Mouse (Mus musculus) kidney, embryonic 16.5 days (tissue): ENCODE measurements at regions not wholly inside any gene's neighbourhood (a gene's known extent, or its start where the extent isn't known, plus 50 kb on each side); places are given as distances from the start of the nearest gene placed in this dataset.
A peak's percentile ranks its signal among the peaks of the same experiment; 100 is the strongest.

Experiments used
- ATAC-seq: fragments of 200-750 bp; cut with Nextera tagmentation; 2 replicates; pipeline ENCODE4 v1.8.0; 2017; ENCODE audit warnings: moderate TSS enrichment; ENCODE audit not compliant: low FRiP score, low TSS enrichment
- H3K27ac ChIP-seq: fragments of 300-500 bp; sonication (generic); 2 replicates; pipeline ENCODE4 v1.5.1; 2014; ENCODE audit warnings: low read length
- H3K27me3 ChIP-seq: fragments of 300-500 bp; sonication (generic); 2 replicates; pipeline ENCODE4 v1.6.1; 2014; ENCODE audit warnings: low read length, control low read depth, mixed read lengths; ENCODE audit not compliant: insufficient read depth
- H3K36me3 ChIP-seq: fragments of 300-500 bp; sonication (generic); 2 replicates; pipeline ENCODE4 v1.6.1; 2014; ENCODE audit warnings: low read length, control low read depth, mixed read lengths; ENCODE audit not compliant: insufficient read depth
- H3K4me1 ChIP-seq: fragments of 300-500 bp; sonication (generic); 2 replicates; pipeline ENCODE4 v1.6.1; 2014; ENCODE audit warnings: low read length, control low read depth, mixed read lengths; ENCODE audit not compliant: insufficient read depth
- H3K4me2 ChIP-seq: fragments of 300-500 bp; sonication (generic); replicated peaks from 2 replicates; pipeline ENCODE4 v1.6.1; 2014; ENCODE audit warnings: low read depth, low read length
- H3K4me3 ChIP-seq: fragments of 300-500 bp; sonication (generic); 2 replicates; pipeline ENCODE4 v1.5.1; 2014; ENCODE audit warnings: mild to moderate bottlenecking, low read length
- H3K9ac ChIP-seq: fragments of 300-500 bp; sonication (generic); replicated peaks from 2 replicates; pipeline ENCODE4 v1.6.1; 2014; ENCODE audit warnings: low read length
- H3K9me3 ChIP-seq: fragments of 300-500 bp; sonication (generic); 2 replicates; pipeline ENCODE4 v1.6.1; 2016; ENCODE audit warnings: low read length, control low read depth
- WGBS: fragments of 180-500 bp; shearing (Covaris S2); extraction: QIAGEN DNeasy Blood & Tissue Kit; methylation state at CpG from one replicate; pipeline ENCODE4 v1.1.7; 2014; 5-methylcytosine and 5-hydroxymethylcytosine counted together

DNA sequence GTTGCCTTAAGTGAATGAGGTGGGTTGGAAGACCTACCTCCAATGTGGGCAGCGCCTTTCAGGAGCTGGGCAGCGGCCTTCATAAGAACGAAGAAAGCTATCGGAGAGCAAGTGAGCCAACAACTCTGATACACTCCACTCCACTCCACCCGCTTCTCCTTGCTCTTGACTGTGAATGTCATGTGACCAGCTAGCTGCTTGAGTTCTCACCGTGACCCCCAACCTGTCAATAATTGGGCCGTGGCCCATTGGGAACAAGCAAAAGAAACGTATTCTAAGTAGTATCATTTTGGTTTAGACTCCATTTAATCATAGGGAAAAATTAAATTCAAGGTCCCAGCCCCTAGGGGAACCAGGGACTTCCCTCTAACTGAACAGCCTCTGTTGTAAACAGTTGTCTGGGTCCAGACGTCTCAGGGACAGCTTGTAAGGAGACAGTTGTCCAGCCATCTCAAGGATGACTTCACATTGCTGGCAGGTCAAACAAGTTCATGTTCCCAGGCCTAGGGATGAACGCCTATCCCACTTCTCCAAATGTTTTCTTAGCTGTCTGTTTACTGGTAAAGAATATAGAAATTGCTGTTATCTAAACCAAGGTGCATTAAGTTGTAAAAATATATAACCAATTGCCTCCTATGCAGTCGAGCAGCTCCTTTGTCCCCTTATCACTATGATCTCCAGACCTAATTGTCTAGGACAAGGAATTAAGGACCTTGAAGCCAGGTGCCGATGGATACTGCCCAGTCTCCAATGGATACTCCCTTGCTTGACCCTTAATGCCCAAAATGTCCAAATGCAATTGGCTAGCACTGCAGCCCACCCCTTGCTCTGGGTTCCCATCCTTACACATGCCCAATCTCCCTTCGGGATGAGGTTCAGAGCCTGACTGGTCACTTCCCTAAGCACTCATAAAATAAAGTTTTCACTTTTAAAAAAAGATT, 67.1 kb upstream of the Cpm start:
- no peak overlapping the region for H3K27ac ChIP-seq
- peaks cover 3% of the 10 kb centered on the region; the same call in 1 of the 2 replicates for H3K9me3 ChIP-seq
- no peak overlapping the region for H3K4me3 ChIP-seq
- WGBS, result 76% methylated on average over 13 of the region's 13 CpGs
- peaks cover 19% of the 10 kb centered on the region for H3K4me1 ChIP-seq
- H3K27me3 ChIP-seq, result no peaks in the 10 kb centered on the region
- no peak overlapping the region for H3K9ac ChIP-seq
- no peak overlapping the region for H3K4me2 ChIP-seq
- ATAC-seq, result no peak
- H3K36me3 ChIP-seq, result no peaks in the 10 kb centered on the region

DNA sequence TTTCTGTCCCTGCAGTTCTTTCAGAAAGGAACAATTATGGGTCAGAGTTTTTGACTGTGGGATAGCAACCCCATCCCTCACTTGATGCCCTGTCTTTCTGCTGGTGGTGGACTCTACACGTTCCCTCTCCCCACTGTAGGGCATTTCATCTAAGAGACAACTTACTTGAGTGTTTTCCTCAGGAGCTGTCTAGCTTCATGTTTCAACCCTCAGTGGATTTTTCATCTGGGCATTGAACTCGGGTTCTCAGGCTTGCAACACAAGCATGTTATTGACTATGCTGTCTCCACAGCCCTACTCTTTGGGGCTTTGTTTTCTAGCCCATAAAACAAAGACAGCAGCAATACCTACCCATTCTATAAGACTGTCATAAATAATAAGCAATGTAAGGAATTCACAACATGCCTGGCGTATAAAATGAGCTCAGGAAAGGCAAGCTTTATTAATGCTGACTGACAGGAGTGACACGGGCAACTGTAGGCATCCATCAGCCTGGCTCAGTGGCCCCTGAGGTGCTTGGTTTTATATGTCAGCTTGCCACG, 68.0 kb upstream of the Cpm start:
- WGBS, result 60% methylated on average over 5 of the region's 5 CpGs
- no peak overlapping the region for H3K27ac ChIP-seq
- peaks cover 21% of the 10 kb centered on the region for H3K4me1 ChIP-seq
- no peaks in the 10 kb centered on the region for H3K27me3 ChIP-seq
- H3K9ac ChIP-seq, result no peak overlapping the region
- ATAC-seq, result no peak
- H3K4me2 ChIP-seq, result no peak overlapping the region
- peaks cover 2% of the 10 kb centered on the region; the same call in 1 of the 2 replicates for H3K9me3 ChIP-seq
- H3K4me3 ChIP-seq, result no peak overlapping the region
- H3K36me3 ChIP-seq, result no peaks in the 10 kb centered on the region

DNA sequence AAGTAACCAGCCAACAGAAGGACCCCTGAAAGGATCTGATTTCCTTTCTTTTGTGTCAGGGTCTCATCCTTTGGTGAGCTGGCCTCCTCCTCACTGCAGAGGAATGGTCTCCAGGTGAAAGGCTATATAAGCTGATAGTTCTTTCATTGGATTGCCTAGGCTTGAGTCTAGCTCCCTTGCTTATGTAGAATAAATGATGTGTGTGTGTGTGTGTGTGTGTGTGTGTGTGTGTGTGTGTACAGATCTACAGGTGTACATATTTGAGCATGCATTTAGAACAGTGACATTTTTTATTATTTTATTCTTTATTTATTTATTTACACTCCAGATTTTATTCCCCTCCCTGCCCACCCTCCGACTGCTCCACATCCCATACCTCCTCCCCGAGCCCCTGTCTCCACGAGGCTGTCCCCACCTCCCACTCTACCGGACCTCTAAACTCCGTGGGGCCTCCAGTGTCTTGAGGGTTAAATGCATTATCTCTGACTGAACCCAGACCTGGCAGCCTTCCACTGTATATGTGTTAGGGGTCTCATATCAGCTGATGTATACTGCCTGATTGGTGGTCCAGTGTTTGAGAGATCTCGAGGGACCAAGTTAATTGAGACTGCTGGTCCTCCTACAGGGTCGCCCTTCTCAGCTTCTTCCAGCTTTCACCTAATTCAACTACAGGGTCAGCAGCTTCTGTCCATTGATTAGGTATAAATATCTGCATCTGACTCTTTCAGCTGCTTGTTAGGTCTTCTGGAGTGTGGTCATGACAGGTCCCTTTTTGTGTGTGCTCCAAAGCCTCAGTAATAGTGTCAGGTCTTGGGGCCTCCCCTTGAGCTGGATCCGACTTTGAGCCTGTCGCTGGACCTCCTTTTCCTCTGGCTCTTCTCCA, 68.7 kb upstream of the Cpm start:
- no peaks in the 10 kb centered on the region for H3K36me3 ChIP-seq
- H3K4me2 ChIP-seq, result no peak overlapping the region
- H3K9me3 ChIP-seq, result no peaks in the 10 kb centered on the region
- H3K4me1 ChIP-seq, result peaks cover 26% of the 10 kb centered on the region
- 48% methylated on average over 9 of the region's 9 CpGs for WGBS
- H3K27ac ChIP-seq, result no peak overlapping the region
- H3K4me3 ChIP-seq, result no peak overlapping the region
- H3K9ac ChIP-seq, result no peak overlapping the region
- no peaks in the 10 kb centered on the region for H3K27me3 ChIP-seq
- no peak for ATAC-seq

- WGBS, result 30% methylated on average over 17 of the region's 17 CpGs
- Histone ChIP-seq H3K36me3 (no peaks in the 10 kb centered on the region), H3K4me3 (no peak overlapping the region), H3K9ac (no peak overlapping the region), H3K4me2 (peak overlapping the region; percentile 14), H3K27me3 (no peaks in the 10 kb centered on the region), H3K9me3 (no peaks in the 10 kb centered on the region), H3K27ac (no peak overlapping the region), H3K4me1 (peaks cover 26% of the 10 kb centered on the region)
- peak; percentile 46; the same call in 1 of the 2 replicates for ATAC-seq
These were observed 69.5 kb upstream of the Cpm start for GRCm38 (mm10) chr10:117559615-117560395.

GRCm38 (mm10) chr10:117558891-117559614, 70.2 kb upstream of the Cpm start:
- H3K27ac ChIP-seq, result no peak overlapping the region
- no peak overlapping the region for H3K4me3 ChIP-seq
- no peaks in the 10 kb centered on the region for H3K27me3 ChIP-seq
- peak overlapping the region; percentile 14 for H3K4me2 ChIP-seq
- no peaks in the 10 kb centered on the region for H3K36me3 ChIP-seq
- peaks cover 26% of the 10 kb centered on the region for H3K4me1 ChIP-seq
- no peak overlapping the region for H3K9ac ChIP-seq
- WGBS, result 54% methylated on average over 24 of the region's 24 CpGs
- H3K9me3 ChIP-seq, result no peaks in the 10 kb centered on the region
- ATAC-seq, result peak; percentile 76

- H3K9me3 ChIP-seq, result no peaks in the 10 kb centered on the region
- no peak overlapping the region for H3K9ac ChIP-seq
- no peak overlapping the region for H3K4me2 ChIP-seq
- no peaks in the 10 kb centered on the region for H3K36me3 ChIP-seq
- no peak overlapping the region for H3K27ac ChIP-seq
- no peak overlapping the region for H3K4me3 ChIP-seq
- no peak for ATAC-seq
- 79% methylated on average over 5 of the region's 5 CpGs for WGBS
- peaks cover 26% of the 10 kb centered on the region for H3K4me1 ChIP-seq
- H3K27me3 ChIP-seq, result no peaks in the 10 kb centered on the region
These were observed 71.0 kb upstream of the Cpm start for GRCm38 (mm10) chr10:117558292-117558800.

DNA sequence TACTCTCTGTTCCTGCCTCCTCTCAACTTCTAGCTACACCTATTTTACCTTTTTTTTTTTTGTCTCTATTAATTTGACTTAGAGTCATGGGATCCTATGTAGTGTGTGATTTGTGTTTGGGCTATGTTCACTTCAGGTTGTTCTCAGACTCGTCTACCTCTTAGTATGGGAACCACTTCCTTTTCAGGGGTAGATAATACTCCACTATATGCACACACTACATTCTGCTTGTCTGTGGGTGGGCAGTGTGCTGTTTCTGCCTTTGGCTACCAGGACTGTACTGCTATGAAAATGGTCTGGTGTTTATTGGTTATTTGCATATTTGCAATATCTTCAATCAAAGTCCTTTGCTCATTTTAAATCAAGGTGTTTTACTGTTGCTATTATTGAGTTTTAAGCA, 71.6 kb upstream of the Cpm start:
- Histone ChIP-seq H3K9me3 (no peaks in the 10 kb centered on the region), H3K27me3 (no peaks in the 10 kb centered on the region), H3K27ac (no peak overlapping the region), H3K4me1 (peaks cover 21% of the 10 kb centered on the region), H3K4me2 (no peak overlapping the region), H3K36me3 (no peaks in the 10 kb centered on the region), H3K4me3 (no peak overlapping the region), H3K9ac (no peak overlapping the region)
- no peak for ATAC-seq
- WGBS, result 92% methylated on average over 1 of the region's 1 CpGs

- Histone ChIP-seq H3K27me3 (no peaks in the 10 kb centered on the region), H3K27ac (no peak overlapping the region), H3K36me3 (no peaks in the 10 kb centered on the region), H3K4me1 (peaks cover 21% of the 10 kb centered on the region), H3K9ac (no peak overlapping the region), H3K9me3 (no peaks in the 10 kb centered on the region), H3K4me3 (no peak overlapping the region), H3K4me2 (no peak overlapping the region)
- 62% methylated on average over 14 of the region's 14 CpGs for WGBS
- no peak for ATAC-seq
These were observed 72.3 kb upstream of the Cpm start for GRCm38 (mm10) chr10:117556851-117557542.
